Mouse (Mus musculus) cerebellum, adult 2 months (tissue): ENCODE results near the gene Col4a6. TPM values are rescaled to one million over a fixed set of nuclear protein-coding genes. Genes with fewer than 3 reads are reported as not detected.

Experiments used
- DNase-seq, 2 experiments: peaks; one replicate each; pipeline ENCODE4 v3.0.0; 2021
- H3K27ac ChIP-seq: fragments of 200-500 bp; 2 replicates; pipeline ENCODE4 v1.5.1; 2012; ENCODE audit warnings: low read length, control low read depth, inconsistent platforms; ENCODE audit not compliant: insufficient read depth
- H3K27me3 ChIP-seq: fragments of 200-500 bp; 2 replicates; pipeline ENCODE4 v1.6.1; 2012; ENCODE audit warnings: inconsistent platforms, mild to moderate bottlenecking, low read length, moderate library complexity; ENCODE audit not compliant: control insufficient read depth, insufficient read depth
- H3K4me1 ChIP-seq: fragments of 200-500 bp; 2 replicates; pipeline ENCODE4 v1.6.1; 2011; ENCODE audit warnings: low read length; ENCODE audit not compliant: control insufficient read depth, insufficient read depth
- H3K4me3 ChIP-seq: fragments of 200-500 bp; replicated peaks from 2 replicates; pipeline ENCODE3; 2011; ENCODE audit warnings: mild to moderate bottlenecking, low read depth, low read length, control low read depth; ENCODE audit not compliant: insufficient read depth
- CTCF ChIP-seq: fragments of 200-500 bp; IDR thresholded peaks from 2 replicates; pipeline ENCODE4 v1.5.1; 2011; ENCODE audit warnings: low read depth, mild to moderate bottlenecking, control low read depth, low read length, moderate library complexity, borderline replicate concordance; ENCODE audit not compliant: insufficient read depth
- POLR2A ChIP-seq: fragments of 200-500 bp; IDR thresholded peaks from 2 replicates; pipeline ENCODE4 v1.6.1; 2011; ENCODE audit warnings: low read length, control low read depth, borderline replicate concordance; ENCODE audit not compliant: insufficient read depth
- WGBS: fragments of 180-500 bp; shearing (Covaris S2); methylation state at CpG from one replicate; pipeline ENCODE4 v1.1.7; 2018; 5-methylcytosine and 5-hydroxymethylcytosine counted together
- polyA plus RNA-seq: library from polyadenylated mRNA; depleted of rRNA; stranded (reverse); fragments of >200 nt; gene quantifications from 2 replicates; pipeline ENCODE4 v1.2.3, GENCODE M21; 2012

Gene Col4a6
- polyA plus RNA-seq, 1 experiment: 0.77 TPM

DNA sequence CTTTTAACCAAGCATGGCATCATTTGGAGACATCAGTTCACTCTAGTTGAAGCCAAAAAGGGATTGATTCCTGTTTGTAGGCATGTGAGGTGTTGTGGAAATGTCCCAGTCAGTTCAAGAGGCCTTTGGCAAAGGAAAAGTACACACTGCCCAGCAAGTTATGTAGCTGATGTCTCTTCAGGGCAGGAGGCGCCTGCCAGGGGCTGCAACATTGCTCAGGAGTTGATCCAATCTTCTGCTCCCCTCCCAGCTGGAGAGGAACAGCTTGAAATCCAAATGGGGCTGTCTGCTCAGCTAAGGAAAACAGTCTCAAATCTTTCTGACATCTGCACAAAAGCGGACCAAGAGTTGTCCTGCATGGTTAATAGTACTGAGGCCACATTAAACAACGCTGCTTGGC, 149.7 kb downstream of the Col4a6 start:
- no peak overlapping the region for H3K4me3 ChIP-seq
- peak in 1 of 2 experiments; percentile 12 for DNase-seq
- WGBS: 15% methylated on average over 3 of the region's 3 CpGs

DNA sequence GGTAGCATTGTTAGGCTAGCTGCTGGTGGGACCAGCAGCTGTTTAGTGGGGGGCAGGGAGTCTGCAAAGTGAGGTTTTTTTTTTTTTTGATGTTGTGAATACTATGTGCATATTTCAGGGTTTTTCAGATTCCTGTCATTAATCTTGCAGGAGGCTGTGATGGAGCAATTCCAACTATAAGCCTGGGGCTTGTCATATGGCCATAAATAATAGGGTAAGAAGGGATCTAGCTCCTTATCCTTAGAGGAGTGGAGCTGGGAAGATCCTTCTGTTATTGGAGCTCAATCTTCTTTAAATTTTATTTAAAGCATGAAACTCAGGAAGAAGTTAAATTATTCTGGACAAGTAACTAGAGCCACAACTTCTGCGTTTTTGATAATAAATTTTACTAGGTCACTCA, 157.7 kb downstream of the Col4a6 start:
- H3K27ac ChIP-seq: no peak overlapping the region

More for the DNA sequence above, 149.7 kb downstream of the Col4a6 start:
- H3K4me1 ChIP-seq: no peaks in the 10 kb centered on the region
- TF ChIP-seq CTCF: no peak
- no peak for TF ChIP-seq POLR2A
- no peaks in the 10 kb centered on the region for H3K27me3 ChIP-seq
- no peak overlapping the region for H3K27ac ChIP-seq

DNA sequence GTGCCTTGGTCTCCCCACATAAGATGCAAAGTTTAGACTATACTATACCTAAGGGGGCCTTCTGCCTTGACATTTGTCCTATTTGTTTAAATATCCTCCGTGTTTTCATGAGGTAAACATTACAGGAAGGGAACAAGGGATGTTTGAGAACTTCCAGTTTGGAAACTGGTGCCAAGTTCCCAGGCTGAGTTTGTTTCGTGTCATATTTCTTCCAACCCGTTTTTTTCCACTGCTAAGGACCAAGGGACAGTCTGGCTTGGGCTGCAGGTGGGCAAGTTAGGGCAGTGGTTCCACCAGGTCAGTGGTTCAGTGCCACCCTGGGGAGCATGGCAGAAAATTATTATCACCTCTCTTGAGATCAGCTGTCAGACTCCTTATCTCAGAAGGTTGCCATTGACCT, 158.1 kb downstream of the Col4a6 start:
- Histone ChIP-seq H3K4me1 (no peaks in the 10 kb centered on the region), H3K4me3 (no peak overlapping the region), H3K27ac (no peak overlapping the region), H3K27me3 (no peaks in the 10 kb centered on the region)
- no peak for DNase-seq
- WGBS: 36% methylated on average over 3 of the region's 3 CpGs
- TF ChIP-seq POLR2A (no peak), CTCF (no peak)

More for the DNA sequence above, 157.7 kb downstream of the Col4a6 start:
- WGBS: 76% methylated on average over 1 of the region's 1 CpGs
- TF ChIP-seq POLR2A (no peak), CTCF (no peak)
- no peak for DNase-seq
- Histone ChIP-seq H3K27me3 (no peaks in the 10 kb centered on the region), H3K4me3 (no peak overlapping the region), H3K4me1 (no peaks in the 10 kb centered on the region)

DNA sequence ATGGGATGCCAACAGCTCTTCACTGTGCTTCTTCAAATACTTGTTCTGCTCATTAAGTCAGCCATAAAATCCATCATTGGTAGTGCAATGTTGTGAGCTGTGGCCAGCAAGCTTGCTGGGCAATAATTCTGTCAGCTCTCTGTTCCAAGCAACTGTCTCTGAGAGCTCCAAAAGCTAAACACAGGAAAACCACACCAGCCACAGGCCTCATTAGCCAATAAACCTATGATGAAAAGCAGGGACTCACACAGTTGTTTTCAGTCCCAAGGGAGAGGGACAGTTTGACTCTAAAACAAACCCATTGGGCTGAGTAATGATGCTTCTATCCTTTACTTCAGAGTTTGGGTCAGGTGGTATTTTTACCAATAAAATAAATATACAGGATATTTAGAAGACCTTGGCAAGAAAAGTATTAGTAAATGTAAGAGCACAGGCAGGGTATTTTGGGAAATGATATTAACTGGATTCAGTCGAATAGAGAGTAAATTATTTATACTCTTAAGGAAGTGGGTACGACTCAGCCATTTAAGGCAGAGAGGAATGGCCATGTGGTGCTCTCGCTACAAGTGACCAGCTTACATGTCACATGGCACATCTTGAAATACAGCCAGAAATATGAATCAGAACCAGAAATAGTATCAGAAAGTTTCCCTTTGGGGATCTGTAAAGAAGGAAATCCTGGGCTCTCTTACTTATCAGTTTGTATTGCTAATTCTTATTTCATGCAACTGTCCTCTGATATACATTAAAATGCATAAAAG, 181.0 kb downstream of the Col4a6 start:
- DNase-seq: no peak
- Histone ChIP-seq H3K4me1 (no peaks in the 10 kb centered on the region), H3K4me3 (no peak overlapping the region), H3K27ac (no peak overlapping the region), H3K27me3 (no peaks in the 10 kb centered on the region)
- TF ChIP-seq POLR2A (no peak), CTCF (no peak)
- WGBS: 52% methylated on average over 3 of the region's 3 CpGs

DNA sequence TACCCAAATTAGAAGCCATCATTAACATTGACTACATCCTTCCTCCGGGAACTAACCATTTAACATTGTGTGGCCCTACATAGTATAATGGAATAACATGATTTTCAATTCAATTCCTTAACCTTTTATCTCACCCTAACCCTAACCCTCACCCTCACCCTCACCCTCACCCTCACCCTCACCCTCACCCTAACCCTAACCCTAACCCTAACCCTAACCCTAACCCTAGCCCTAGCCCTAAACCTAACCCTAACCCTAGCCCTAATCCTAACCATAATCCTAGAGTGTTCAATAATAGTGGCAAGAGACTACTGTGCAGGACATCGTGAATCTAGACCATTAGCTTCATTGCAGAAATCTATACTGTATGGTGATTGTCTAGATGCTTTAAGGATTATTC, 197.5 kb downstream of the Col4a6 start:
- H3K4me3 ChIP-seq: no peak overlapping the region
- no peak for TF ChIP-seq POLR2A
- TF ChIP-seq CTCF: no peak
- H3K27ac ChIP-seq: no peak overlapping the region
- WGBS: 95% methylated on average over 2 of the region's 2 CpGs
- H3K4me1 ChIP-seq: no peaks in the 10 kb centered on the region
- DNase-seq: no peak
- H3K27me3 ChIP-seq: no peaks in the 10 kb centered on the region

DNA sequence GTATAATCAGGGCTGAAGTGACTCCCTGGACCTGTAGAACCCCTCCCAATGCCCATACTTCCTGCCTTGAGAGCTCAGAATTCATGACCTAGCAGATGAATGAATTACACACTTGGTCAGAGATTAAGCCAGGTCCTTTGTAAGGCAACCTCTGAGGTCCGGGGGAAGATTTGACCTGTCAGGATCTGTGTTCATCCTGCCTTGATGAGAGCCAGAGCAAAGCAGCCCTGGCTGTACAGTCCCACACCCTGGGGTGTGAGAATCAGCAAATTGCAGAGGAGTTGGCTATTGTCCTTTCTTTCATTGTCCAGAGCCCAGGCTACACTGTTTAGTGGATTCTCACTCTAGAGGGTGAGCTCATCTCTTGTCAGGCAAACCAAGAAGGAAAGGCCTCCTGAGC, 207.9 kb downstream of the Col4a6 start:
- no peak overlapping the region for H3K4me3 ChIP-seq
- DNase-seq: no peak
- WGBS: 14% methylated on average over 1 of the region's 1 CpGs
- TF ChIP-seq CTCF: no peak
- TF ChIP-seq POLR2A: no peak
- no peaks in the 10 kb centered on the region for H3K27me3 ChIP-seq
- H3K4me1 ChIP-seq: no peaks in the 10 kb centered on the region
- no peak overlapping the region for H3K27ac ChIP-seq

DNA sequence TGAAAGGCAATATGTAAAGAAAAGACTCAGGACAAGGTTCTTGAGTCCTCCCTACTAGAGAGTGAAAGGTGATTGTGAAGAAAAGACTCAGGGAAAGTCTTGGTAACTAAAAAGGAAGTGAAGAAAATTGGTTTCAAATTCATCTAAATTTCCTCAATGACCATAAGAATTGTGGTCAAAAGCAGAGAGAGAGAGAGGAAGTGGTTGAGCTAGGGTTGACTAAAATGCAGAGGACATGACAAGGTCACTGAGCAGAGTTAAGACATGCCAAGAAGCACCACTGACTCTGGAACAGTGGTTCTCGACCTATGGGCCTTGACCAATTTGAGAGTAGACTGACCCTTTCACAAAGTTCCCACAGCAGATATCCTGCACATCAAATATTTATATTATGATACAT, 224.2 kb downstream of the Col4a6 start:
- no peak overlapping the region for H3K4me3 ChIP-seq
- H3K4me1 ChIP-seq: no peaks in the 10 kb centered on the region
- H3K27me3 ChIP-seq: no peaks in the 10 kb centered on the region
- no peak overlapping the region for H3K27ac ChIP-seq
- TF ChIP-seq POLR2A: no peak
- TF ChIP-seq CTCF: no peak
- 50% methylated on average over 1 of the region's 1 CpGs for WGBS
- DNase-seq: no peak
